Mouse (Mus musculus): Measurements from ENCODE around the gene Cyp1a2.

GRCm38 (mm10) chr9:57650130-57650785 is 33.2 kb downstream of the Cyp1a2 start:
- TF ChIP-seq POLR2A (IDR thresholded peaks at IDR 0.05; ENCODE audit: low read depth, low read length) = no peak
- TF ChIP-seq CTCF (IDR thresholded peaks at IDR 0.05; ENCODE audit: extremely low read depth, insufficient read depth, insufficient read length, insufficient replicate concordance) = no peak
